Mouse (Mus musculus) embryonic facial prominence, embryonic 14.5 days (tissue): ENCODE data around the gene Lonp1. TPM values are rescaled to one million over a fixed set of nuclear protein-coding genes. Genes with fewer than 3 reads are reported as not detected.

ENCODE experiments used
- ATAC-seq: fragments of 200-750 bp; cut with Nextera tagmentation; 2 replicates; pipeline ENCODE4 v1.8.0; 2017; ENCODE audit warnings: low read depth, moderate number of reproducible peaks, moderate TSS enrichment
- DNase-seq: peaks from one replicate; pipeline ENCODE4 v3.0.0-alpha.2; 2015; ENCODE audit warnings: low spot score
- H3K27ac ChIP-seq: fragments of 300-500 bp; sonication (generic); replicated peaks from 2 replicates; pipeline ENCODE4 v1.5.1; 2014; ENCODE audit warnings: low read depth, mild to moderate bottlenecking, low read length, moderate library complexity
- H3K27me3 ChIP-seq: fragments of 300-500 bp; sonication (generic); replicated peaks from 2 replicates; pipeline ENCODE4 v1.6.1; 2014; ENCODE audit warnings: low read length; ENCODE audit not compliant: control insufficient read depth, insufficient read depth
- H3K36me3 ChIP-seq: fragments of 300-500 bp; sonication (generic); 2 replicates; pipeline ENCODE4 v1.6.1; 2014; ENCODE audit warnings: low read length, mixed read lengths; ENCODE audit not compliant: control insufficient read depth, insufficient read depth
- H3K4me1 ChIP-seq: fragments of 300-500 bp; sonication (generic); 2 replicates; pipeline ENCODE4 v1.6.1; 2014; ENCODE audit warnings: antibody characterized with exemption, low read length; ENCODE audit not compliant: control insufficient read depth, insufficient read depth
- H3K4me2 ChIP-seq: fragments of 300-500 bp; sonication (generic); 2 replicates; pipeline ENCODE4 v1.6.1; 2014; ENCODE audit warnings: low read depth, mild to moderate bottlenecking, low read length, moderate library complexity, mixed read lengths
- H3K4me3 ChIP-seq: fragments of 300-500 bp; sonication (generic); 2 replicates; pipeline ENCODE4 v1.5.1; 2014; ENCODE audit warnings: low read depth, mild to moderate bottlenecking, low read length
- H3K9ac ChIP-seq: fragments of 300-500 bp; sonication (generic); 2 replicates; pipeline ENCODE4 v1.6.1; 2014; ENCODE audit warnings: low read depth, mild to moderate bottlenecking, low read length, moderate library complexity, mixed read lengths
- H3K9me3 ChIP-seq: fragments of 300-500 bp; sonication (generic); 2 replicates; pipeline ENCODE4 v1.6.1; 2016; ENCODE audit warnings: low read length; ENCODE audit not compliant: control insufficient read depth
- WGBS: fragments of 180-500 bp; shearing (Covaris S2); extraction: QIAGEN DNeasy Blood & Tissue Kit; methylation state at CpG from one replicate; pipeline ENCODE4 v1.1.7; 2014; 5-methylcytosine and 5-hydroxymethylcytosine counted together
- polyA plus RNA-seq: library from polyadenylated mRNA; unstranded; fragments of >200 nt; fragmentation: Nextera tagmentation; extraction: Ambion mirVana; gene quantifications from 2 replicates; pipeline ENCODE4 v1.2.1, GENCODE M21; 2014

Gene Lonp1
- polyA plus RNA-seq, 1 experiment from 2014 or later: 44.0 TPM

GRCm38 (mm10) chr17:56572154-56572553 is 54.5 kb downstream of the Lonp1 start:
- Histone ChIP-seq H3K4me2 (no peak overlapping the region), H3K4me3 (no peak overlapping the region), H3K36me3 (peaks cover 90% of the 10 kb centered on the region), H3K9ac (no peak overlapping the region), H3K27ac (no peak overlapping the region), H3K9me3 (no peaks in the 10 kb centered on the region), H3K4me1 (no peaks in the 10 kb centered on the region), H3K27me3 (no peaks in the 10 kb centered on the region)
- WGBS: 76% methylated on average over 1 of the region's 1 CpGs
- no peak for DNase-seq
- no peak for ATAC-seq

GRCm38 (mm10) chr17:56570287-56570686 is 56.4 kb downstream of the Lonp1 start:
- Histone ChIP-seq H3K4me2 (no peak overlapping the region), H3K27me3 (no peaks in the 10 kb centered on the region), H3K9ac (no peak overlapping the region), H3K36me3 (peaks cover 97% of the 10 kb centered on the region), H3K9me3 (no peaks in the 10 kb centered on the region), H3K4me3 (no peak overlapping the region), H3K4me1 (no peaks in the 10 kb centered on the region), H3K27ac (no peak overlapping the region)
- DNase-seq: no peak
- WGBS: 95% methylated on average over 4 of the region's 4 CpGs
- ATAC-seq: no peak

DNA sequence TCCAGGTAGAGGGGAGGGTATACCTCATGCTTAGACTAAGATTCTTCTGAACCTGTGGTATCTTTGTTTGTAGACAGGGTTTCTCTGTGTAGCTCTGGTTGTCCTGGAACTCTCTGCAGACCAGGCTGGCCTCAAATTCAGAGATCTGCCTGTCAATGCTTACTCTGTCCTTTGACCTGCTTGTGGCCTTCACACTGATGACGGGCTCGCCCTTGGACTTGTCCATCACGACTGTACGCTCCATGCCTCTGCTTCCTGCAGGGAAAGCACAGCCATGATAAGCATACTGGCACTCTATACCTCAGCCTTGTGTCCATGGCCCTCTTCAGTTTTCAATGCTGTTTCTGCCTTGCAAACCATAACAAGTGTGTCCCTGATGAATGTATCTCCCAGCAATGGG is 59.3 kb downstream of the Lonp1 start:
- no peak overlapping the region for H3K9ac ChIP-seq
- no peaks in the 10 kb centered on the region for H3K4me1 ChIP-seq
- no peaks in the 10 kb centered on the region for H3K9me3 ChIP-seq
- no peak overlapping the region for H3K4me3 ChIP-seq
- ATAC-seq (no peak), DNase-seq (no peak)
- no peak overlapping the region for H3K27ac ChIP-seq
- 89% methylated on average over 4 of the region's 4 CpGs for whole genome bisulfite sequencing
- H3K4me2 ChIP-seq: no peak overlapping the region
- H3K36me3 ChIP-seq: peaks cover 100% of the 10 kb centered on the region
- H3K27me3 ChIP-seq: no peaks in the 10 kb centered on the region

DNA sequence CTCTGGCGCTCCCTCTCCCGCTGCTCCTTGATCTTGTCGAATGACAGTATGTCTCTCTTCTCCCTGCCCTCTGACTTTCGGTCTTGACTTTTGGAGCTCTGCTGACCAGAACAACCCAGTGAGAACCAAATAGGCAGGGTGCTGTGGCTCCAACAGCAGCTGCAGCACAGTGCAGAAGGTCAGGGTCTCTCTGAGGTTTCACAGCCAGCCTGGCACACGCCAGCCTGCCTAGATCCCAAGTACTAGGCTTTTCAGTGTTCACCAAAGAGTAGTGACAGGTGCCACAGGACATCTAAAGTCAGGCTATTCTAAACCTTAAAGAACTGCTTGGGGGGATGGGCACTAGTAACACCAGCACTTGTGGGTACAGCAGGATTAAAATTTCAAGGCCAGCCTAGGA is 59.8 kb downstream of the Lonp1 start:
- no peaks in the 10 kb centered on the region for H3K27me3 ChIP-seq
- H3K4me1 ChIP-seq: no peaks in the 10 kb centered on the region
- H3K36me3 ChIP-seq: peaks cover 100% of the 10 kb centered on the region
- H3K4me3 ChIP-seq: no peak overlapping the region
- ATAC-seq (no peak), DNase-seq (no peak)
- no peak overlapping the region for H3K27ac ChIP-seq
- H3K9me3 ChIP-seq: no peaks in the 10 kb centered on the region
- H3K9ac ChIP-seq: no peak overlapping the region
- H3K4me2 ChIP-seq: no peak overlapping the region
- WGBS: 88% methylated on average over 5 of the region's 5 CpGs

GRCm38 (mm10) chr17:56566293-56566692 is 60.4 kb downstream of the Lonp1 start:
- Histone ChIP-seq H3K4me1 (no peaks in the 10 kb centered on the region), H3K9ac (no peak overlapping the region), H3K9me3 (no peaks in the 10 kb centered on the region), H3K27ac (no peak overlapping the region), H3K27me3 (no peaks in the 10 kb centered on the region), H3K4me2 (no peak overlapping the region), H3K4me3 (no peak overlapping the region), H3K36me3 (peaks cover 100% of the 10 kb centered on the region)
- DNase-seq (no peak), ATAC-seq (no peak)
- 95% methylated on average over 29 of the region's 29 CpGs for WGBS

Other genes with a start within 250 kb of the Lonp1 start
- gene Ptprs, start 150.4 kb downstream of the Lonp1 start, polyA plus RNA-seq: 104 and 116 TPM in 2 replicates
- not detected in 2 replicates for gene Znrf4, start 114.5 kb downstream of the Lonp1 start, polyA plus RNA-seq
- gene Gm20219, start 72.5 kb downstream of the Lonp1 start, polyA plus RNA-seq: 3.9 and 4.2 TPM in 2 replicates
- 50.2 and 54.8 TPM in 2 replicates for gene Safb2, start 42.3 kb downstream of the Lonp1 start, polyA plus RNA-seq
- 62.9 and 68.2 TPM in 2 replicates for gene Safb, start 42.1 kb downstream of the Lonp1 start, polyA plus RNA-seq
- 271 and 281 TPM in 2 replicates for gene 2410015M20Rik, start 17.1 kb downstream of the Lonp1 start, polyA plus RNA-seq
- 2,068 and 2,222 TPM in 2 replicates for gene Rpl36, start 13.5 kb downstream of the Lonp1 start, polyA plus RNA-seq
- 0.24 and 0.31 TPM in 2 replicates for gene Catsperd, start 1.3 kb upstream of the Lonp1 start, polyA plus RNA-seq
- 78.8 and 87.8 TPM in 2 replicates for gene Ranbp3, start 46.4 kb upstream of the Lonp1 start, polyA plus RNA-seq
- 424 and 466 TPM in 2 replicates for gene Ndufa11, start 90.9 kb upstream of the Lonp1 start, polyA plus RNA-seq
- 18.6 and 21.4 TPM in 2 replicates for gene Vmac, start 91.1 kb upstream of the Lonp1 start, polyA plus RNA-seq
- gene Nrtn, start 130.6 kb upstream of the Lonp1 start, polyA plus RNA-seq: 14.0 and 17.4 TPM in 2 replicates
- gene Dus3l, start 137.9 kb upstream of the Lonp1 start, polyA plus RNA-seq: 33.3 and 42.0 TPM in 2 replicates
- gene Prr22, start 143.4 kb upstream of the Lonp1 start, polyA plus RNA-seq: 0.61 and 1.2 TPM in 2 replicates
- 3.5 and 5.3 TPM in 2 replicates for gene Rfx2, start 204.1 kb upstream of the Lonp1 start, polyA plus RNA-seq
- not detected in 2 replicates for gene Acsbg2, start 247.6 kb upstream of the Lonp1 start, polyA plus RNA-seq
- 0.14 and 0.26 TPM in 2 replicates for gene 1700061G19Rik, start 248.6 kb upstream of the Lonp1 start, polyA plus RNA-seq